Mouse (Mus musculus): ENCODE measurements at regions not wholly inside any gene's neighbourhood (a gene's known extent, or its start where the extent isn't known, plus 50 kb on each side); places are given as distances from the start of the nearest gene placed in this dataset.
A peak's percentile ranks its signal among the peaks of the same experiment; 100 is the strongest.

DNA sequence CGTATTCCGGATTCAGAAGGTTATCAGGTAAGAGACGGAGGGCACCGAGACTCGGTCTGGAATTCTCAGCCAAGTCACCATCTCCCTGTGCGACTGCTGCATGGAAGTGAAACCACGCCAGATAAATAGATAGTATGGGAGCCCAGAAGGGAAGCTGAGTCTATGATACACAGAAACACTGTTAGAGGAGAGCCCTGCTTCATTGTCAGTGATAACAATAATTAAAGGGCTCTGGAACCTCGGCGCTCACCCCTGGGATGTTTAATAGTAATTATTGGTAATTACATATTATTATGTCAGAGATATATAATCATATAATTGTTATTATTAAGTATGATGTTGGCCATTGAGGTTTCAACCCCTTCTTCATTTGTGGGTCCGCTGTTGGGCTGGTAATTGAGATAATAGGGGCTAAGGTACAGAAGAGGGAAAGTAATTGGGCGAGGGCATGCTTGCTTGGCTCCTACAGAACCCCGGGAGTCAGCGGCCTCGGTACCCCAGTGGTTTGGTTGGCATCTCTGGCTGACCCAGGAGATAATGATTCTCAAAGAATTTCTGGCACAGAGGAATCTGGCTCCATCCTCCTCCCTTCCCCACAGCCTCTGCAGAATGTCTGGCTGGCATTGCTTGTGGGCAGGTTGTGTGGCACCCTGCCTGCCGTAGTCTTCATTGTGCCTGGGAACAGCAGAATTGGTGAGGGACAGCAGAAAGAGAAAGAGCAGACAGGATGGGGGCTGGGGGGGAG, 354.7 kb downstream of the Cog6 start:
- Histone ChIP-seq H3K4me3 (ENCODE audit: insufficient read depth, low read depth, low read length) (no peak overlapping the region), H3K27ac (ENCODE audit: insufficient read depth, low read depth, low read length) (no peak overlapping the region), H3K4me1 (ENCODE audit: control insufficient read depth, insufficient read depth, low read length) (peaks cover 11% of the 10 kb centered on the region)
- no peak for TF ChIP-seq CTCF (IDR thresholded peaks at IDR 0.05; ENCODE audit: insufficient read depth, low read depth, low read length)
- no peak for TF ChIP-seq POLR2A (IDR thresholded peaks at IDR 0.05; ENCODE audit: insufficient read depth, low read depth, low read length)
- 52% methylated on average over 15 of the region's 15 CpGs for WGBS

DNA sequence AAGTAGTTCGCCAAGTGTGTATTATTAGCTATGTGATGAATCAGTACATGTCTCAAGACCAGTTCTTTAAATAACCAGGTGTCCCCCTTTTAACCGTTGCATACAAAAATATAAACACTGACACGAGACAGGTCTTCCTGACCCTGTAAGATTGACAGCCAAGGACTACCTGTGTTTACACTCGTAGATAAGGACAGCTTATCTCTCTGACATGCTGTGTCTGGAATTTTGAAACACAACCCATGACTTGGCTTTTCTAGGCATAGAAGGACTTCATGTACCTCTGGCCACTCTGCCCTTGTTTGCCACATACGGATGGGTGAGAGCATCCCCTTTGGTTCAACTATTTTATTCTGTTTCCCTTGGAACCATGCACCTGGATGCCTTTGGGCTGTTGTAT, 364.0 kb downstream of the Cog6 start:
- H3K4me3 ChIP-seq (ENCODE audit: insufficient read depth, low read depth, low read length) = no peak overlapping the region
- H3K4me1 ChIP-seq (ENCODE audit: control insufficient read depth, insufficient read depth, low read length) = peaks cover 3% of the 10 kb centered on the region; the same call in 1 of the 2 replicates
- WGBS = 62% methylated on average over 5 of the region's 5 CpGs
- no peak for TF ChIP-seq POLR2A (IDR thresholded peaks at IDR 0.05; ENCODE audit: insufficient read depth, low read depth, low read length)
- TF ChIP-seq CTCF (IDR thresholded peaks at IDR 0.05; ENCODE audit: insufficient read depth, low read depth, low read length) = no peak
- H3K27ac ChIP-seq (ENCODE audit: insufficient read depth, low read depth, low read length) = no peak overlapping the region

DNA sequence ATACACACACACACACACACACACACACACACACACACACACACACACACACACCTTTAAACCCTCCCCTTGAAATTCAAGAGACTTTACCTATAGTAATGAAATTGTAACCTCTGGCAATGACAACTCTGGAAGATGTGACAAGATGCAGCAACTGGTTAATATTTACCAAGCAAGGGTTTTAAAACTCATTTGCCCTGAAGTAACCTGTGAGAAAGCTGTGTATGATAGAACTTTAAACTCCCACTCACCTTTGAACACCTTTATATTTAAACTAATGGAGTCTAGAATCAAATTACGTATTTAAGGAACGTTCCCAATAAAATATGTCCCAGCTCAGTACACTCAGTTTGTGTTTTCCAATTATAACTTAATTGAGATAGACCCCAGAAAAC, 364.6 kb downstream of the Cog6 start:
- WGBS = 76% methylated on average over 2 of the region's 2 CpGs
- no peak for TF ChIP-seq POLR2A (IDR thresholded peaks at IDR 0.05; ENCODE audit: insufficient read depth, low read depth, low read length)
- TF ChIP-seq CTCF (IDR thresholded peaks at IDR 0.05; ENCODE audit: insufficient read depth, low read depth, low read length) = no peak
- Histone ChIP-seq H3K4me1 (ENCODE audit: control insufficient read depth, insufficient read depth, low read length) (peaks cover 3% of the 10 kb centered on the region; the same call in 1 of the 2 replicates), H3K4me3 (ENCODE audit: insufficient read depth, low read depth, low read length) (no peak overlapping the region), H3K27ac (ENCODE audit: insufficient read depth, low read depth, low read length) (no peak overlapping the region)

DNA sequence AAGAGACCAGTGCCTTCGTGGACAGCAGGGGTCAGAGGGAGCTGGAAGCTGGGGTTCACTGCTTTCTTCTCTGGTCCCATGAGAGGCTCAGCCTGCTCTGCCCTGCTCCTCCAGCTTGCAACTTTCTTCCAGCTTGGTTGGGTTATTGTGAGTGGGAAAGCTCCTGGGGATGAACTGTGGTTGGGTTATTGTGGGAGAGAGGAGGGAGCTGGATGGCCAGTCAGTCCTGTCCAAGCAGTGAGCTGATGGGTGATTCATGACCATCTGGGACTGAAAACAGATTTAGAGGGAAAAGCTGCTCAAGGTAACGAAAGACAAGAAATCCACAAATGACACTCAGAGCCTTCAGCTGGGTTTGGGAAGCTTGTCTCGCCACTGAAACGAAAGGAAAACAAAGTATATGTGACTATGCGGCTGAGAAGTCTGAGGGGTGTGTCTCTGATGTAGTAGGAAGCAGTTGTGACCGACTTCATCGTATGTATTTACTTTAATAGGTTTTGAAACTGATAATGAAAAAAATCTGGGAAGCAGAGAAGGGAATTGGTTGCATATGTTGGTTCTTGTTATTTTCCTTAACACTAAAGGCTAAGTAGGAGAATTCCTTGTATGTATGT, 365.1 kb downstream of the Cog6 start:
- Histone ChIP-seq H3K4me1 (ENCODE audit: control insufficient read depth, insufficient read depth, low read length) (peaks cover 3% of the 10 kb centered on the region; the same call in 1 of the 2 replicates), H3K27ac (ENCODE audit: insufficient read depth, low read depth, low read length) (no peak overlapping the region), H3K4me3 (ENCODE audit: insufficient read depth, low read depth, low read length) (no peak overlapping the region)
- TF ChIP-seq CTCF (IDR thresholded peaks at IDR 0.05; ENCODE audit: insufficient read depth, low read depth, low read length) (no peak), POLR2A (IDR thresholded peaks at IDR 0.05; ENCODE audit: insufficient read depth, low read depth, low read length) (no peak)
- WGBS = 80% methylated on average over 7 of the region's 7 CpGs

DNA sequence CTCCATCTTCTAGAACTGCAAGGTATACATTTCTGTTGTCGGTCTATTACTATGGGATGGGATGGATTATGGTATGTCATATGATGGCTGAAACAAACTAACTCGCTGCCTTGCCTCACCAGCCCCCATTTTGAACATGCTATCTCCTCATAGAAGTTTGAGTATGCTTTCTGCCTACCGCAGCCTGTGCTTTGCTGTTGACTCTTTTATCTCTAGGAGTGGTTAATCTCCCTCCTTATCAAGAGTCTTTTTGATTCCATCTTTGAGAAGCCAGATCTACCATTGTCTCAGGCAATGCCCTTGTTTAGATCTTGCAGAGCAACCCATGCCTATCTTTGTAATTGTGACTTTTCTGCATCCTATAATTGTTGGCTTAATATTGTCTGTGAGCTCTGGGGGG, 367.0 kb downstream of the Cog6 start:
- peaks cover 3% of the 10 kb centered on the region; the same call in 1 of the 2 replicates for H3K4me1 ChIP-seq (ENCODE audit: control insufficient read depth, insufficient read depth, low read length)
- 97% methylated on average over 3 of the region's 3 CpGs for WGBS
- no peak for TF ChIP-seq CTCF (IDR thresholded peaks at IDR 0.05; ENCODE audit: insufficient read depth, low read depth, low read length)
- no peak for TF ChIP-seq POLR2A (IDR thresholded peaks at IDR 0.05; ENCODE audit: insufficient read depth, low read depth, low read length)
- H3K27ac ChIP-seq (ENCODE audit: insufficient read depth, low read depth, low read length) = no peak overlapping the region
- no peak overlapping the region for H3K4me3 ChIP-seq (ENCODE audit: insufficient read depth, low read depth, low read length)

DNA sequence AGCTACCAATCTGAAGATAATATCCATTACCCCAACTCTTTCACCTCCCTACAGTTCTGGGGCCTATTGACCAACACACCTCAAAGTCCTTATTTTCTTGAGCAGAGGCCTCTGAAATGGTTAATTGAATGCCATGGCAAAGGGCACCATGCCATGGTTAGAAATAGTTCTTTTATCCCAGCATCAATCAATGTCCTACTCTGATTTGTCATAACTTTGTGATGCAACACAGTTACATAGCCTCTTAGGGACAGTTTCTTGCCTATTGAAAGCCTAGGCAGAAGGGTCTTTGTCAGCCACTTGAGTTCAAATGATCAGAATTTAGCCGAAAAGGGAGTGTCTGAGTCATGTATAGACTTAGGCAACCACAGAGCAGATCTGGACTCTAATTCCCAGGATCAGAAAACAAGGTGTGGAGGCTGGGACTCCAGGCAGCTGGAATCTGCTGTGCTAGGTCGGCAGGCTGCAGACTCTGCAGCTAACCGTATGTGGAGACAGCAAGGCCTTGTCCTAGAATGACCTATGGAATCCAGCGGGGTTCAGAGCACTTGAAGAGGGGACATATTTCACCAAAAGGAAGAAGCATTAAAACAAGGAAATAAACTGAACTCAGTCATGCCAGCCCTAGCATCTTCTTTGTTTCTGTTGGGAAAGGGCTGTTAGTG, 368.1 kb downstream of the Cog6 start:
- TF ChIP-seq POLR2A (IDR thresholded peaks at IDR 0.05; ENCODE audit: insufficient read depth, low read depth, low read length) = no peak
- TF ChIP-seq CTCF (IDR thresholded peaks at IDR 0.05; ENCODE audit: insufficient read depth, low read depth, low read length) = no peak

DNA sequence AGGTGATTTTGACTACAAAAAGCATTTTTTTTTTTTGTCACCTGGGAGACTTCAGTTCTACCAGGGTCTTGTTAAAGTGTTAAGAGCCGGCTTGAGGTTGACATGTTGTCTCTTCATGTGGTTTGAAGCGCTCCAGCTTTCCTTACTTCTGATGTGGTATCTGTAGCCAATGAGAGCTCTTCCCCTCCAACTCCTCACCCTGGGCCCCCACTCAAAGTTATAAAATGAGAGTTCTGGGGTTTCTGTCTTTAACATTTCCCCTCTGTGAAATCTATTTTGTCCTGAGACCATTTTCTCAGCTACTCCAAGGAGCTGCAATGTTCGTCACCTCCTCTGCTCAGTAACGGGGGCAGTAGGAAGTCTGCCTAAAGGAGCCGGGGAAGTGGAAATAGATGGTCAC, 369.1 kb downstream of the Cog6 start:
- Histone ChIP-seq H3K27ac (ENCODE audit: insufficient read depth, low read depth, low read length) (no peak overlapping the region), H3K4me3 (ENCODE audit: insufficient read depth, low read depth, low read length) (no peak overlapping the region), H3K4me1 (ENCODE audit: control insufficient read depth, insufficient read depth, low read length) (peaks cover 6% of the 10 kb centered on the region)
- 94% methylated on average over 5 of the region's 5 CpGs for WGBS
- no peak for TF ChIP-seq POLR2A (IDR thresholded peaks at IDR 0.05; ENCODE audit: insufficient read depth, low read depth, low read length)
- no peak for TF ChIP-seq CTCF (IDR thresholded peaks at IDR 0.05; ENCODE audit: insufficient read depth, low read depth, low read length)

More for the DNA sequence above, 368.1 kb downstream of the Cog6 start:
- Histone ChIP-seq H3K4me3 (ENCODE audit: insufficient read depth, low read depth, low read length) (no peak overlapping the region), H3K27ac (ENCODE audit: insufficient read depth, low read depth, low read length) (no peak overlapping the region), H3K4me1 (ENCODE audit: control insufficient read depth, insufficient read depth, low read length) (peaks cover 3% of the 10 kb centered on the region; the same call in 1 of the 2 replicates)
- 87% methylated on average over 4 of the region's 4 CpGs for WGBS

DNA sequence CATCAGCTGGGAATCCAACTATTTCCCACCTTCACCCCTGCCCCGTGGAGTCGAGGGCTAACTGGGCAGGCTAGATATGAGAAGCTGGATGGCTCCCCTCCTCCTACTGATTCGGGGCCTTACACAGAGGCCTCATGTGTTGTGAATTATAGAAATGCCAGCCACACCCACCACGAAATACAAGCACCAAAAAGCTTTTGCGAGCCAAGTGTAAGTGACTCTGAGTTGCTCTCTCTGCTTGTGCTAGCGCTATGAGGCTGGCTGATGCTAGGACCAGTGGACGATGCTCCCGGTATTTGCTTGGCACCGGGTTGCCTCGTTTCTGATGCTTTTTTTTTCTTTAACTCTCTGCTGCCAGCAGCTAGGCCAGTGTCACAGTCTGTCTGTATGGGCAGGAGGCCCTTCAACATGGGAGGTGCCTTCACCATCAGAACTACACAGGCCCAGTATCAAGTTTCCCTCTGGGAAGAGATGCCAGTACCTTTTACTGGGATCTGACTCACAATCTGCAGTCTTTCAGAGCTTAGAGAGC, 369.8 kb downstream of the Cog6 start:
- Histone ChIP-seq H3K27ac (ENCODE audit: insufficient read depth, low read depth, low read length) (no peak overlapping the region), H3K4me3 (ENCODE audit: insufficient read depth, low read depth, low read length) (no peak overlapping the region), H3K4me1 (ENCODE audit: control insufficient read depth, insufficient read depth, low read length) (peaks cover 6% of the 10 kb centered on the region)
- WGBS = 76% methylated on average over 10 of the region's 10 CpGs
- TF ChIP-seq CTCF (IDR thresholded peaks at IDR 0.05; ENCODE audit: insufficient read depth, low read depth, low read length) (no peak), POLR2A (IDR thresholded peaks at IDR 0.05; ENCODE audit: insufficient read depth, low read depth, low read length) (no peak)

DNA sequence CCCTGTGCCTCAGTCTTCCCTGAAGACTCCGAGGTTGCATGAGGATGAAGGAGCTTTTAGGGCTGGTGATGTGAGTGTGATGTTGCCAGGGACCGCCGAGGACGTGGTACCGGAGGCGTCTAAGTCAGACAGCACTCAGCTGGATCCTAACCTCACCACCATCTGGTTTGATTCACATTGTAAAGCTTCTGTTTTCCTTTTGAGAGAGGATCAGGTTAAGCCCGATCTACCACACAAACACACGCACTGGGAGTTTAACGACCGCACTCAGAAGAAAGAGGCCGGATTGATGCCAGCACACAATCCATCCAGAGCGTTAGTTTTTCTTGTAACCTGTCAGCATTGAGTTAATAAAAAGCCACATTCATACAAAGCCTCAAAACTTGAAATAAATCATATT, 371.9 kb downstream of the Cog6 start:
- Histone ChIP-seq H3K4me3 (ENCODE audit: insufficient read depth, low read depth, low read length) (no peak overlapping the region), H3K27ac (ENCODE audit: insufficient read depth, low read depth, low read length) (0 out of 2 replicates have a peak overlapping the region, but pooled peaks have one; percentile 1), H3K4me1 (ENCODE audit: control insufficient read depth, insufficient read depth, low read length) (peaks cover 5% of the 10 kb centered on the region; the same call in 1 of the 2 replicates)
- TF ChIP-seq POLR2A (IDR thresholded peaks at IDR 0.05; ENCODE audit: insufficient read depth, low read depth, low read length) (no peak), CTCF (IDR thresholded peaks at IDR 0.05; ENCODE audit: insufficient read depth, low read depth, low read length) (no peak)
- 76% methylated on average over 12 of the region's 12 CpGs for WGBS

All from olfactory bulb, adult 2 months (tissue).